Mouse (Mus musculus) spleen, postnatal 4 days (tissue): Measurements from ENCODE around the gene Stx1b.
"Not testable (repeated sequence)": the region's sequence is repeated elsewhere in the genome, so short reads cannot be mapped to it uniquely, and the experiment has no call there.

ENCODE experiments used
- DNase-seq, 2 experiments: peaks; one replicate each; pipeline ENCODE4 v3.0.0; 2022; ENCODE audit warnings: low spot score in 2 of 2

Stx1b gene

GRCm38 (mm10) chr7:127824176-127824871 lies at the start of gene Stx1b, which contains the start of gene Stx4a:
TSS of gene Stx1b (minus strand) at chr7:127824549.
TSS of gene Stx4a (plus strand) at chr7:127824294.
- DNase-seq: no peak

DNA sequence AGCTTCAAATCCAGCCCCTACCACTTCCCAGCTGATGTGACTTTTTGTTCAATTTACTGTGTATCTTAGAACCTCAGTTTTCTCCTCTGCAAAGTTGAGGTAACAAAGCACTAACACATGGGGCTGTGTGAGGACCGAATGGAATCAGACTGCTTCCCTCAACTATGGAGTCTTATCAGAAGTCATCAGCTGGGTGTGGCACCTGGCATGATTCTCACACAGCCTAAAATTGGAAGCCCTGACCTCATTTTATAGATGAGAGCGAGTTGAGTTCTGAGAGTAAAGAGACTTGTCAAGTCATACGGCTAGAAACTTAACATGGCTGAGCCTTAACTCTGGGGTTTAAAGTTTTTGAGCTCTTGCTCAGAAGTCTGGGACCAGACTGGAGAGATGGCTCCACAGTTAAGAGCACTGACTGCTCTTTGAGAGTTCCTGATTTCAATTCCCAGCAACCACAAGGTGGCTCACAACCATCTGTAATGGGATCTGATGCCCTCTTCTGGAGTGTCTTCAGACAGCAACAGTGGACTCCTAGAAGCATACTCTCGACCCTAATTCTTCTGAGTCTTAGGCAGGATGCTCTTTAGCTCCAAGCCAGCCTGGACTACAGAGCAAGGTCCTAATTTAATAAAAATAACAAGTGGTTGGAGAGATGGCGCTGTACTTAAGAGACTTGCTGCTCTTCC lies 45.9 kb upstream of the Stx1b start:
- no peak for DNase-seq

DNA sequence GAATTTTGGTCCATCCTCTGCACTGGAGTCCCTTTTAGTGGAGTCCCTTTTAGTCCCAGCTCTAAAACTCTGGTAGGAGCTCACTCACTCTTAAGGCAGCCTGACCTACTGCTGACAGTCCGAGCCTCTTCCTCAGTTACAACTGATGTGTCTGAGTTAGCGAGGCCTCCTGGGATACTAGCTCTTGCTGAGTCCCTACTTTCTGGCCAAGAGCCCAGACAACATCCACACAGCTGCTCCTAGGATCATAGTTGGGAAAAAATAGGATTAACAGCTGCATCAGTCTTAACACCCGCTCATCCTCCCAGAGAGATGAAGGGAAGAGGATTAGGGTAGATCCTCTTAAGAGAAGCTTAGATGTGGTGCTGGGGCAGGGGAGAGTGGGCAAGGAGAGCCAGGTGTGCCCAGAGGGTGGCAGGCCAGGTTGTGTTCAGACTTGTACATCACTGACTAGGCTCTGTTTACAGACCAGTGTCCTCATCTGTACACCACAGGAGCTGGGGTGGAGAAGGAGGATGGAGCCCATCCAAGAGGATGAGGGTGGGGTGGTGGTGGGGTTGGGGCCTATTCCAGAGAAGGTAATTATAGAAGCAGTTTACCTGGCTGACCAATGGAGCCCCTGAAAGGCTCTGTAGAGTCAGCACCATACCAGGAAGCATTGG lies 44.9 kb upstream of the Stx1b start:
- no peak for DNase-seq

GRCm38 (mm10) chr7:127867641-127868040 lies 43.3 kb upstream of the Stx1b start:
- no peak for DNase-seq

DNA sequence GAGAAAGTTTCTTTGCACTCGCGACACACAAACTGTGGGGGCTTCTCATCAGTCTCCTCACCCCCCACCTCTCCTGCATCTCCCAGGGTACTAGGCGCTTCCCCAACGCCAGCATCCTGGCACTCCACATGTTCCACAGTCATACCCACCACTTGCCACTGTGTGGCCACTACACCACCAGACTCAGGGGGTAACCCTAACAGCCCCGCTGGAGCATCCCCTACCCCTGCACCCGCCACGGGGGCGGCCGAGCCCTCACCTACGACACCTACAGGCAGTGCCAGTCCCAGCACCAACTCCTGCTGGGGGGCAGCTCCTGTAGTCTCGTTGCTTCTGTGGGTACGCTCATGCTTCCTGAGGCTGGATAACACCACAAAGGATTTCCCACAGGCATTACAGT lies 42.1 kb upstream of the Stx1b start:
- no peak for DNase-seq

- DNase-seq: no peak
Measured at GRCm38 (mm10) chr7:127858258-127858657, 33.9 kb upstream of the Stx1b start.

DNA sequence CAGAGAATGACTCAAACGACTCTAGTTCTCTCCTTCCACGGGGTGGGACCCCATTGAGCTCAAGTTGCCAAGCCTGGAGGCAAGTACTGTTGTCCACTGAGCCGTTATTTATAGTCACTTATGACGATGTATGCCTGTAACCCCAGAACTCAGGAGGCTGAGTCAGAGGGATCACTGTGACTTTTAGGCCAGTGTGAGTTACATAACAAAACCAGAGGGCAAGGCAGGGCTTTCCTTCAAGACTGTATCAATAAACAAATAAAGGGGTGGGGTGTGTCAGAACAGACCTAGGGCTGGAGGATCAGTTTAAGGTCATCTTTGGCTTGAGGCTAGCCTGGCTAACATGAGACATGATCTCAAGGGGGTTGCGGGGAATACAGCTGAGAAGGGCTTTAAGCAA lies 26.6 kb upstream of the Stx1b start:
- DNase-seq: no peak

GRCm38 (mm10) chr7:127849973-127850875 lies 25.9 kb upstream of the Stx1b start:
- no peak for DNase-seq

DNA sequence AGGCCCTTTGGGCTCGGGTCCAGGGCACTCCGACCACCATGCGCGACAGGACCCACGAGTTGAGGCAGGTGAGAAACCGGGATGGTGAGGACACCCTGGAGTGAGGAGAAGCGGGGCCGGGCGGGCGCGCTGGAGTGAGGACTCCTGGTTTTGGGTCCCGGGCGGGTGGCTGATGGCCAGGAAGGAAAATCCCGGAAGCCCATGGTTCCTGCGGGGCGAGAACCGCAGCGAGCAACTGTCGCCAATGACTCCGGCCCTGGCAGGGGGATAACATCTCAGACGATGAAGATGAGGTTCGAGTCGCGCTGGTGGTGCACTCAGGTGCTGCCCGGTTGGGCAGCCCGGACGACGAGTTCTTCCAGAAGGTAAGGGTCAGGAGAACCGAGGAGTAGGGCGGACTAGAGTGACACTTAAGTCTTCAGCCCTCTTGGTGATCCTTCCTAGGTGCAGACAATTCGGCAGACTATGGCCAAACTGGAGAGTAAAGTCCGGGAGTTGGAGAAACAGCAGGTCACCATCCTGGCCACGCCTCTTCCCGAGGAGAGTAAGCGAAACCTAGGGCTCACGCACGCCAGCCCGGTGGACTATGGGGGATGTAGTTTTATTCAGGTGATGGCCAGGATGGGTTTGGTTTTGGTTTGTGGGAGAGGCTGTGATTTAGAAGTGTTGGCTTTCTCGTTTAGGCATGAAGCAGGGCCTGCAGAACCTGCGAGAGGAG lies 17.8 kb upstream of the Stx1b start:
- DNase-seq: peak; percentile 76 to 88

DNA sequence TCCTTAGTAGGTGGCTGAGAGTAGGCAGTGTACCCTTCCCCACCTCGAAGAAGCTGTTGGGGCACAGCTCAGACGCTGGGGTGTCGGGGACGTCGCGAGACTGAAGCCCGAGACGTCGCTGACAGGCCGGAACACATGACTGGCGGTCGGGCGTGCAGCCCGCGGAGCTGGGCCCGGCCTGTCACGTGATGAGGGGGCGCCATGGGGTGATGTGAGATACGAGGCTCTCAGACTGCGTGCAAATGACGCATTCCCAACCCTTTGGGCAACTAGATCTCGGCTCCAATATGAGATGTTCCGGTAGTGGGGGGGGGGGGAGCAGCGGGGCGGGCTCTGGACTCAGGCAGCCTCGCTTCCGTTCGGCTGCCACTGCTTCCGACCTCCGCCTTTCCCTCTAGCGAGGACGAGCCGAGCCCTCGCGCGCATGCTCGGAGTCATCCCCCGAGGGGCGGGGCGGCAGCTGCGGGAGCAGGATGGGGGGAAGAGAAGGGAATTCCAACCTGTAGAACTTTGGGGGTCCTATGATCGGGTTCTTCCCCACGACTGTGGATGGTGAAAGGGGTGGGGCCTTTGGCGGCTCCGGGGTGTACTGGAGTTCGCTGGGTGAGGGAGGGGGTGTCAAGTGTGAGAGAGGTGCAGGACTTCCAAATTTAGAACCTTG lies 17.1 kb upstream of the Stx1b start:
- peak; percentile 87 to 93 for DNase-seq

GRCm38 (mm10) chr7:127840886-127841285 lies 16.5 kb upstream of the Stx1b start:
- peak; percentile 48 to 78 for DNase-seq

DNA sequence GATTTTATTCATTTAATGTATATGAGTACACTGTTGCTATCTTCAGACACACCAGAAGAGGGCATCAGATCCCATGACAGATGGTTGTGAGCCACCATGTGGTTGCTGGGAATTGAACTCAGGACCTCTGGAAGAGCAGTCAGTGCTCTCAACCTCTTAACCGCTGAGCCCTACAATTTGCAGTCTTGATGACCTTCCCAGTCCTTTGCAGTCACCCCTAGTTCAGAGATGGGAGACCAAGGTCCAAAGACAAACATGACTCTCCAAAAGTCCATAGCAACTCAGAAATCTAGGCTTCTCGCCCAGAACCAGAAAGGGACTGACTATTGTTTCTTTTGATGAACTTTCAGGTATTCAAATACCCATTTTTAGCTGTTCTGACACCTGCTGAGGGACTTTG lies 15.7 kb upstream of the Stx1b start:
- DNase-seq: not testable (repeated sequence)

- not testable (repeated sequence) for DNase-seq
Measured at GRCm38 (mm10) chr7:127837878-127838277, 13.5 kb upstream of the Stx1b start.

DNA sequence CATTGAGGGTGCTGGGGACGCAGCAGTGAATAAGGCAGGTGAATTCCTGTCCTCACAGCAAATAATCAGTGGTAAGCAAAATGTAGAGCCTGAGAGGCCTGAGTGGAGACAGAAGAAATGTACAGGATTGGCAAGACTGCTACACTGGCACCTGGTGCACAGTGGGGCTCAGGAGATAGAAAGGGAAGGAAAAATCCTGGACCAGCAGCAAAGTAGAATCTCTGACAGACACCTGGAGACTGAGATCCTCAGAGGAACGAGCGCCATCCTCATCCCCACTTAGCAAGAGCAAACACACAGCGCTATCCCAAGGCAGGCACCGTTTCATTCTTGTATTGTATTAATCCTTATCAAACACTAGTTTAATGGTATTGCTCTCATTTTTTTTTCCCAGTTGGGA lies 13.1 kb upstream of the Stx1b start:
- DNase-seq: no peak

GRCm38 (mm10) chr7:127835550-127835949 lies 11.2 kb upstream of the Stx1b start:
- no peak for DNase-seq

- DNase-seq: no peak
Measured at GRCm38 (mm10) chr7:127823236-127824171, 845 bp downstream of the Stx1b start.

- DNase-seq: no peak
Measured at GRCm38 (mm10) chr7:127822494-127822893, 1.9 kb downstream of the Stx1b start.

- DNase-seq: no peak
Measured at GRCm38 (mm10) chr7:127820836-127821509, 3.4 kb downstream of the Stx1b start.

DNA sequence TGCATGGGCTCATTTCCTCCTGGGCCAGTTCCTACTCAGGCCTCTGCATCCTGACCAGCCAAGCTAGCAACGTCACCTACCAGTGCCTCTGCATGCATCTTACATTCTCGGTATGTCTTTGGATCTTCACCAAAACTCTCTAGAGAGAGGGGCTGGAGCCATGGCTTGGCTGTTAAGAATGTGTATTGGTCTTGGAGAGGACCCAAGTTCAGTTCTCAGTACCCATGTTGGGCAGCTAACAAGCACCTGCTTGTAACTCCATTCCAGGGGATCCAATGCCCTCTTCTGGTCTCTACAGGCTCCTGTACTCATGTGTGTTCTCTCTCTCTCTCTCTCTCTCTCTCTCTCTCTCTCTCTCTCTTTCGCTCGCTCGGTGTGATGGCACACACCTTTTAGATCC lies 6.6 kb downstream of the Stx1b start:
- no peak for DNase-seq
